Mouse (Mus musculus): ENCODE results near the gene Hoxa4. TPM values are rescaled to one million over a fixed set of nuclear protein-coding genes. Genes with fewer than 3 reads are reported as not detected.

Gene Hoxa4
- polyA plus RNA-seq, 1 experiment from 2014 or later: 6.8 TPM

GRCm38 (mm10) chr6:52230516-52231165 lies 39.1 kb upstream of the Hoxa4 start, which contains the start of gene Hoxa9:
Hoxa9 (minus strand) TSS chr6:52231089.
- Histone ChIP-seq H3K9ac (replicated peaks; ENCODE audit: low read depth, low read length) (no peak within 1 kb of the TSS), H3K9me3 (ENCODE audit: control insufficient read depth, low read depth, low read length) (no peaks in the 10 kb centered on the region), H3K4me3 (ENCODE audit: low read depth, low read length) (0 out of 2 replicates have a peak within 1 kb of the TSS, but pooled peaks have one; percentile 9), H3K4me2 (replicated peaks; ENCODE audit: low read depth, low read length) (no peak within 1 kb of the TSS), H3K36me3 (ENCODE audit: control insufficient read depth, insufficient read depth, low read length) (no peaks in the 10 kb centered on the region), H3K27me3 (ENCODE audit: control insufficient read depth, insufficient read depth, low read length) (peaks cover 70% of the 10 kb centered on the region), H3K4me1 (ENCODE audit: control insufficient read depth, insufficient read depth, low read length) (0 out of 2 replicates have a peak, but pooled peaks cover 3% of the 10 kb centered on the region), H3K27ac (ENCODE audit: low read length) (no peak within 1 kb of the TSS)
- no peak for ATAC-seq (ENCODE audit: insufficient number of reproducible peaks, insufficient read depth, low FRiP score, low read depth)
- under 1% methylated on average over 24 of the region's 36 CpGs for WGBS

GRCm38 (mm10) chr6:52229558-52230416 lies 38.2 kb upstream of the Hoxa4 start:
- WGBS: 2% methylated on average over 44 of the region's 44 CpGs
- no peak overlapping the region for H3K4me3 ChIP-seq (ENCODE audit: low read depth, low read length)
- no peak overlapping the region for H3K9ac ChIP-seq (replicated peaks; ENCODE audit: low read depth, low read length)
- peaks cover 69% of the 10 kb centered on the region for H3K27me3 ChIP-seq (ENCODE audit: control insufficient read depth, insufficient read depth, low read length)
- H3K9me3 ChIP-seq (ENCODE audit: control insufficient read depth, low read depth, low read length): no peaks in the 10 kb centered on the region
- H3K4me2 ChIP-seq (replicated peaks; ENCODE audit: low read depth, low read length): no peak overlapping the region
- 0 out of 2 replicates have a peak, but pooled peaks cover 3% of the 10 kb centered on the region for H3K4me1 ChIP-seq (ENCODE audit: control insufficient read depth, insufficient read depth, low read length)
- no peak for ATAC-seq (ENCODE audit: insufficient number of reproducible peaks, insufficient read depth, low FRiP score, low read depth)
- no peak overlapping the region for H3K27ac ChIP-seq (ENCODE audit: low read length)
- no peaks in the 10 kb centered on the region for H3K36me3 ChIP-seq (ENCODE audit: control insufficient read depth, insufficient read depth, low read length)

GRCm38 (mm10) chr6:52228475-52229465 lies 37.2 kb upstream of the Hoxa4 start:
- ATAC-seq (ENCODE audit: insufficient number of reproducible peaks, insufficient read depth, low FRiP score, low read depth): no peak
- WGBS: 3% methylated on average over 38 of the region's 38 CpGs
- Histone ChIP-seq H3K4me1 (ENCODE audit: control insufficient read depth, insufficient read depth, low read length) (no peaks in the 10 kb centered on the region), H3K27ac (ENCODE audit: low read length) (no peak overlapping the region), H3K9ac (replicated peaks; ENCODE audit: low read depth, low read length) (no peak overlapping the region), H3K4me2 (replicated peaks; ENCODE audit: low read depth, low read length) (no peak overlapping the region), H3K9me3 (ENCODE audit: control insufficient read depth, low read depth, low read length) (no peaks in the 10 kb centered on the region), H3K27me3 (ENCODE audit: control insufficient read depth, insufficient read depth, low read length) (peaks cover 59% of the 10 kb centered on the region), H3K4me3 (ENCODE audit: low read depth, low read length) (no peak overlapping the region), H3K36me3 (ENCODE audit: control insufficient read depth, insufficient read depth, low read length) (no peaks in the 10 kb centered on the region)

- H3K9ac ChIP-seq (replicated peaks; ENCODE audit: low read depth, low read length): no peak overlapping the region
Measured at GRCm38 (mm10) chr6:52227470-52228222, 36.1 kb upstream of the Hoxa4 start.

GRCm38 (mm10) chr6:52226569-52227257 lies 35.2 kb upstream of the Hoxa4 start:
- H3K9ac ChIP-seq (replicated peaks; ENCODE audit: low read depth, low read length): no peak overlapping the region
- no peak overlapping the region; the same call in 1 of the 2 replicates for H3K4me2 ChIP-seq (replicated peaks; ENCODE audit: low read depth, low read length)
- H3K36me3 ChIP-seq (ENCODE audit: control insufficient read depth, insufficient read depth, low read length): no peaks in the 10 kb centered on the region
- no peaks in the 10 kb centered on the region for H3K9me3 ChIP-seq (ENCODE audit: control insufficient read depth, low read depth, low read length)
- no peak overlapping the region for H3K4me3 ChIP-seq (ENCODE audit: low read depth, low read length)
- H3K27ac ChIP-seq (ENCODE audit: low read length): no peak overlapping the region
- no peaks in the 10 kb centered on the region for H3K4me1 ChIP-seq (ENCODE audit: control insufficient read depth, insufficient read depth, low read length)
- WGBS: 6% methylated on average over 26 of the region's 26 CpGs
- no peak for ATAC-seq (ENCODE audit: insufficient number of reproducible peaks, insufficient read depth, low FRiP score, low read depth)
- H3K27me3 ChIP-seq (ENCODE audit: control insufficient read depth, insufficient read depth, low read length): peaks cover 57% of the 10 kb centered on the region

More at GRCm38 (mm10) chr6:52227470-52228222, 36.1 kb upstream of the Hoxa4 start:
- Histone ChIP-seq H3K4me2 (replicated peaks; ENCODE audit: low read depth, low read length) (no peak overlapping the region), H3K9me3 (ENCODE audit: control insufficient read depth, low read depth, low read length) (no peaks in the 10 kb centered on the region), H3K27ac (ENCODE audit: low read length) (no peak overlapping the region), H3K4me3 (ENCODE audit: low read depth, low read length) (no peak overlapping the region), H3K4me1 (ENCODE audit: control insufficient read depth, insufficient read depth, low read length) (no peaks in the 10 kb centered on the region), H3K36me3 (ENCODE audit: control insufficient read depth, insufficient read depth, low read length) (no peaks in the 10 kb centered on the region), H3K27me3 (ENCODE audit: control insufficient read depth, insufficient read depth, low read length) (peaks cover 57% of the 10 kb centered on the region)
- WGBS: 7% methylated on average over 11 of the region's 11 CpGs
- ATAC-seq (ENCODE audit: insufficient number of reproducible peaks, insufficient read depth, low FRiP score, low read depth): no peak

GRCm38 (mm10) chr6:52225612-52226568 lies 34.3 kb upstream of the Hoxa4 start:
- Histone ChIP-seq H3K4me2 (replicated peaks; ENCODE audit: low read depth, low read length) (peak overlapping the region; percentile 21), H3K36me3 (ENCODE audit: control insufficient read depth, insufficient read depth, low read length) (no peaks in the 10 kb centered on the region), H3K9ac (replicated peaks; ENCODE audit: low read depth, low read length) (no peak overlapping the region), H3K27me3 (ENCODE audit: control insufficient read depth, insufficient read depth, low read length) (peaks cover 55% of the 10 kb centered on the region), H3K9me3 (ENCODE audit: control insufficient read depth, low read depth, low read length) (no peaks in the 10 kb centered on the region), H3K4me3 (ENCODE audit: low read depth, low read length) (peak overlapping the region; percentile 18; the same call in 1 of the 2 replicates), H3K27ac (ENCODE audit: low read length) (no peak overlapping the region), H3K4me1 (ENCODE audit: control insufficient read depth, insufficient read depth, low read length) (no peaks in the 10 kb centered on the region)
- ATAC-seq (ENCODE audit: insufficient number of reproducible peaks, insufficient read depth, low FRiP score, low read depth): no peak
- 3% methylated on average over 69 of the region's 69 CpGs for WGBS
